Mouse (Mus musculus) spleen, adult 2 months (tissue): ENCODE data around the gene Golph3l. TPM values are rescaled to one million over a fixed set of nuclear protein-coding genes. Genes with fewer than 3 reads are reported as not detected.
"Not testable (repeated sequence)": the region's sequence is repeated elsewhere in the genome, so short reads cannot be mapped to it uniquely, and the experiment has no call there.

Experiments used
- DNase-seq, 2 experiments: peaks; one replicate each; pipeline versions ENCODE4 v3.0.0 to v3.0.0-alpha.2; 2012 to 2021; ENCODE audit warnings: low spot score in 2 of 2, low read depth in 1 of 2
- H3K27ac ChIP-seq: fragments of 200-500 bp; 2 replicates; pipeline ENCODE4 v1.5.1; 2012; ENCODE audit warnings: low read length, inconsistent platforms; ENCODE audit not compliant: insufficient read depth
- H3K27me3 ChIP-seq: fragments of 200-500 bp; 2 replicates; pipeline ENCODE4 v1.6.1; 2012; ENCODE audit warnings: mild to moderate bottlenecking, moderate library complexity, low read length, inconsistent platforms; ENCODE audit not compliant: control insufficient read depth, insufficient read depth
- H3K36me3 ChIP-seq: fragments of 200-500 bp; 2 replicates; pipeline ENCODE4 v1.6.1; 2012; ENCODE audit warnings: mild to moderate bottlenecking, low read length, inconsistent platforms; ENCODE audit not compliant: control insufficient read depth, insufficient read depth
- H3K4me1 ChIP-seq: fragments of 200-500 bp; 2 replicates; pipeline ENCODE4 v1.6.1; 2011; ENCODE audit warnings: inconsistent platforms; ENCODE audit not compliant: control insufficient read depth, insufficient read depth, insufficient read length
- H3K4me3 ChIP-seq: fragments of 200-500 bp; 2 replicates; pipeline ENCODE4 v1.5.1; 2011; ENCODE audit warnings: mild to moderate bottlenecking, inconsistent platforms; ENCODE audit not compliant: insufficient read depth, insufficient read length; ENCODE audit errors: extremely low read depth
- CTCF ChIP-seq: fragments of 200-500 bp; IDR thresholded peaks from 2 replicates; pipeline ENCODE4 v1.5.1; 2011; ENCODE audit warnings: mild to moderate bottlenecking, inconsistent platforms; ENCODE audit not compliant: insufficient read depth, insufficient read length, insufficient replicate concordance; ENCODE audit errors: extremely low read depth
- POLR2A ChIP-seq: fragments of 200-500 bp; IDR thresholded peaks from 2 replicates; pipeline ENCODE4 v1.6.1; 2011; ENCODE audit warnings: low read depth, low read length, inconsistent platforms
- WGBS: fragments of 180-500 bp; shearing (Covaris S2); methylation state at CpG from one replicate; pipeline ENCODE4 v1.1.7; 2018; 5-methylcytosine and 5-hydroxymethylcytosine counted together
- polyA plus RNA-seq: library from polyadenylated mRNA; depleted of rRNA; stranded (reverse); fragments of >200 nt; gene quantifications from 2 replicates; pipeline ENCODE4 v1.2.3, GENCODE M21; 2012

Golph3l gene
- polyA plus RNA-seq, 1 experiment: 3.8 TPM

DNA sequence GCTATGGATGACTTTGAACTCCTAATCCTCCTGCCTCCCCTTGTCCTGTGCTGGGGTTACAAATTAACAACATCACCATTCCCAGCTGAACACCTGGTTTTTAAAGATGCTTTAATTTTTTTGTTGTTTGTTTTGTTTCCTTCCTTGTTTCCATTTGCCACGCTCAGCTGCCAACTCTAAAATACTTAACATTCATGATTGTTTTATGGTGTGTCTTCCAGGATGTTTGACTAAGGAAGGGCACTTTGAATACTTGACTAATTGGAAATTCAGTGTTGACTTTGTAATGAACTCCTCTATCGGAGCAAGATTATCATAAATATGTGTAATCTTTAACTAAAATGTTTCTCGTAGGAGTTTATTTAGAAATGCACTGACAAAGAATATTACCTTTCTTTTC, 12.6 kb downstream of the Golph3l start:
- peaks cover 5% of the 10 kb centered on the region for H3K36me3 ChIP-seq
- no peaks in the 10 kb centered on the region for H3K4me1 ChIP-seq
- WGBS: 93% methylated on average over 3 of the region's 3 CpGs
- no peak for TF ChIP-seq POLR2A
- TF ChIP-seq CTCF: no peak
- no peaks in the 10 kb centered on the region for H3K27me3 ChIP-seq
- H3K4me3 ChIP-seq: no peak overlapping the region
- no peak for DNase-seq
- no peak overlapping the region for H3K27ac ChIP-seq

DNA sequence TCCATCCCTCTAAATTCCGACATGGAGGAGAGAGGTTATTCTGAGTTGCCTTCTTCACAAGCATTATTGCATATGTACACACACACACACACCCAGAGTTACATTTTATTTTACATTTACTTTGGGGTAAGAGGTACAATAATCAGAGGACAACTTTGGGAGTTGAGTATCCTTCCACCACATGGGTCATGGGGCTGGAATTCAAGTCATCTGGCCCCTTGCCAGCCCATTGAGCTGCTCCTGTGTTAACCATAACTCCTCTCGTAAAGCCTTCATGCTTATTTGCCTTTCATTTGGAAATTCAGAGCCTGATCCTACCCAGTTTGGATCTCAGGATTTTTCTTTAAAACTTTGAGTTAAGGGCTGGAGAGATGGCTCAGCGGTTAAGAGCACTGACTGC, 17.4 kb downstream of the Golph3l start:
- no peaks in the 10 kb centered on the region for H3K4me1 ChIP-seq
- WGBS: 91% methylated on average over 3 of the region's 3 CpGs
- TF ChIP-seq POLR2A: no peak
- no peak for TF ChIP-seq CTCF
- peaks cover 20% of the 10 kb centered on the region for H3K36me3 ChIP-seq
- DNase-seq: no peak
- H3K4me3 ChIP-seq: no peak overlapping the region; the same call in 1 of the 2 replicates
- H3K27me3 ChIP-seq: no peaks in the 10 kb centered on the region
- no peak overlapping the region for H3K27ac ChIP-seq

DNA sequence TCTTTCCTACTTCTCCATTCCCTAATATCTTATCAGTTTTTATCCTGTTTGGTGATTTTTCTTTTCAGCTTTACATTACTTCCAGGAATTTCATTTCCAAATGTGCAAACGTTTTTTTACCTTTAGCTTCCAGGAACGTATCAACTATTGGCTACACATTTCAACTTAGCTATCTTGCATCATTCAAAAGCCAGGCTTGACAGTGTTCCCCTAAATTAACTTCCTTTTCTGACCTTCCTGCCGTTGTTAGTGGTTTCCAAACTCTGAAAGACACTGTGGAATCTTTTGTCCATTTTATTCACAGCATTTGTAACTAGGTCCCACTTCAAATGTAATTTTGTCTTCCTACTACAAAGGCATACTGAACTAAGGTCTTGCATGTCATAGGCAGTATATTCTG, 20.5 kb downstream of the Golph3l start:
- no peak for DNase-seq
- no peak for TF ChIP-seq POLR2A
- no peak for TF ChIP-seq CTCF
- no peak overlapping the region for H3K27ac ChIP-seq
- no peaks in the 10 kb centered on the region for H3K27me3 ChIP-seq
- no peak overlapping the region for H3K4me3 ChIP-seq
- WGBS: 48% methylated on average over 3 of the region's 3 CpGs
- no peaks in the 10 kb centered on the region for H3K4me1 ChIP-seq
- peaks cover 26% of the 10 kb centered on the region for H3K36me3 ChIP-seq

DNA sequence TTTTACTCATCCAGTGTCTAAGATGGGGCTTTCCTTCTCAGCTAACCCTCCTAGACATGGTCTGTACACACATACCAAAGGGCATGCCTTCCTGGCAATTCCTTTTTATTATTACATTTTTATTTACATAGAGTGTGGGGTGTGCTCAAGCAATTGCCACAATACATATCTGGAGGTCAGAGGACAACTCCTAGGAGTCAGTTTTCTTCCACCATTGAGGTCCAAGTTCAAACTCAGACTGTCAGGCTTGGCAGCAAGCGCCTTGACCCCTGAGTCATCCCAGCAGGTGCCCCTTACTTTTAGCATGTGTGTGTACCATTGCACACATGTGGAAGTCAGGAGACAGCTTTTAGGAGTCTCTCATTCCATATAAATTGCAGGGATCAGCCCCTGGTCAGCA, 25.3 kb downstream of the Golph3l start:
- Histone ChIP-seq H3K4me1 (no peaks in the 10 kb centered on the region), H3K4me3 (no peak overlapping the region), H3K36me3 (peaks cover 27% of the 10 kb centered on the region), H3K27ac (no peak overlapping the region), H3K27me3 (no peaks in the 10 kb centered on the region)
- WGBS: 95% methylated on average over 1 of the region's 1 CpGs
- no peak for DNase-seq
- TF ChIP-seq CTCF: no peak
- TF ChIP-seq POLR2A: no peak

DNA sequence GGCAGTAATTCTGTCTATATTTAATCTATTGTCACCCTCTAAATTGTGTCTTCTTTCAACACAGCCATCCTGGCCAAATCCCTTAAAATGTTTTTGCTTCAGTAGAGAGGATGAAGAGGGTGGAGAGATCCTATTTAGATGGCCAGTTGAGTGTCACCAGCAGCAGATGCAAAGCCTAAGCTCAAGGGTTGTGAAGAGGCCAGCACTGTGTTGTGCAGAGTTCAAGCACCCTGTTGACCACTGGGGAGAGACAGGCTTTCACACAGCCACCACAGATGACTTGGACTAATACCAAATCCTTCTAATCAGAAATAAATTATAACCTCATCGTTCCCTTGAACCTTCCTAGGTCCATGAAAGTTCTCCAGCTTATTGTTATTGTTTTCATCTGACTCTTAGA, 29.8 kb downstream of the Golph3l start:
- H3K4me3 ChIP-seq: no peak overlapping the region
- peaks cover 19% of the 10 kb centered on the region for H3K36me3 ChIP-seq
- no peaks in the 10 kb centered on the region for H3K27me3 ChIP-seq
- H3K4me1 ChIP-seq: no peaks in the 10 kb centered on the region
- 90% methylated on average over 1 of the region's 1 CpGs for WGBS
- TF ChIP-seq CTCF (no peak), POLR2A (no peak)
- no peak for DNase-seq
- no peak overlapping the region for H3K27ac ChIP-seq

DNA sequence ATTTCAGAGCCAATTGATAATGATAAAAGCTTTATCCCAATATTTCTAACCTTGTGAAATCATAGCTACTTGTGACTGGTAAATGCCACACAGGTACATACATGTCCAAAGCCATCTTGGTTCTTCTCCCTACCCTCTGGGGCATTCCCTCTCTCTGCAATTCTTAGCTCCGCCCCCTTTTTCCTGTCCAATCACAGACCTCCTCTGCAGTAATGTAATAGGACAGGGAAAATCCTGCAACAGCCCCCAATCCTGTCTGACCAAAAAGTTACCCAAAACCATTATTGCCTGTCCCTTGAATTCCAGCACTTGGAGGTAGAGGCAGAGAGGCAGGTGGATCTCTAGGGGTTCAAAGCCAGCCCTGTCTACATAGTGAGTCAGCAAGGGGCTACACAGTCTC, 32.5 kb downstream of the Golph3l start:
- 89% methylated on average over 1 of the region's 1 CpGs for WGBS
- H3K27me3 ChIP-seq: no peaks in the 10 kb centered on the region
- peaks cover 11% of the 10 kb centered on the region for H3K36me3 ChIP-seq
- no peaks in the 10 kb centered on the region for H3K4me1 ChIP-seq
- DNase-seq: no peak
- no peak overlapping the region for H3K27ac ChIP-seq
- no peak overlapping the region for H3K4me3 ChIP-seq
- no peak for TF ChIP-seq CTCF

DNA sequence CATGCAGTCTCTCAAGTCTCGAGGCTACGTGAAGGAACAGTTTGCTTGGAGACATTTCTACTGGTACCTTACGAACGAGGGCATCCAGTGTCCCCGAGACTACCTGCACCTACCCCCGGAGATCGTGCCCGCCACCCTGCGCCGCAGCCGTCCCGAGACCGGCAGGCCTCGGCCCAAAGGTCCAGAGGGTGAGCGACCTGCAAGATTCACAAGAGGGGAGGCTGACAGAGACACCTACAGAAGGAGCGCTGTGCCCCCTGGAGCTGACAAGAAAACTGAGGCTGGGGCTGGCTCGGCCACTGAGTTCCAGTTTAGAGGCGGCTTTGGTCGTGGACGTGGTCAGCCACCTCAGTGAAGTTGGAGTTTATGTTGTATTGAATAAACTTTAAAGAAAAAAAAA, 33.7 kb downstream of the Golph3l start:
- H3K4me3 ChIP-seq, DNase-seq, H3K27ac ChIP-seq, H3K27me3 ChIP-seq, H3K36me3 ChIP-seq, H3K4me1 ChIP-seq: not testable (repeated sequence)
- 94% methylated on average over 20 of the region's 20 CpGs for WGBS
